Mouse (Mus musculus) ES-E14 (cell line): ENCODE measurements around the gene Car11.

Experiments used
- CHD2 ChIP-seq: IDR thresholded peaks from 2 replicates; pipeline ENCODE4 v1.6.1; 2014; ENCODE audit warnings: mild to moderate bottlenecking, low read depth, low read length, inconsistent platforms
- ZC3H11A ChIP-seq: IDR thresholded peaks from 2 replicates; pipeline ENCODE4 v1.6.1; 2012; ENCODE audit warnings: low read depth, mild to moderate bottlenecking, inconsistent platforms, low read length, borderline replicate concordance

- no peak for TF ChIP-seq ZC3H11A
- TF ChIP-seq CHD2: no peak
Measured at GRCm38 (mm10) chr7:45714630-45715089, 15.0 kb downstream of the Car11 start.
